Mouse (Mus musculus) CH12.LX (cell line): ENCODE data around the gene Lias. TPM values are rescaled to one million over a fixed set of nuclear protein-coding genes. Genes with fewer than 3 reads are reported as not detected.

Experiments used
- DNase-seq: peaks from one replicate; pipeline ENCODE4 v3.0.0-alpha.2; 2013; ENCODE audit errors: extremely low read depth
- H3K27ac ChIP-seq: 2 replicates; pipeline ENCODE4 v1.5.1; 2012; ENCODE audit warnings: low read depth, mild to moderate bottlenecking, control low read depth, moderate library complexity; ENCODE audit not compliant: insufficient read depth
- H3K27me3 ChIP-seq: replicated peaks from 2 replicates; pipeline ENCODE3; 2012; ENCODE audit warnings: inconsistent platforms
- H3K36me3 ChIP-seq, 2 experiments: replicated peaks in 1 of 2; 2 replicates each; pipeline versions ENCODE3 to v1.6.1; 2012; ENCODE audit warnings: inconsistent platforms in 1 of 2, low read length in 1 of 2, mild to moderate bottlenecking in 1 of 2, mixed read lengths in 1 of 2, moderate library complexity in 1 of 2; ENCODE audit not compliant: control insufficient read depth in 1 of 2, insufficient read depth in 1 of 2
- H3K4me1 ChIP-seq, 2 experiments: 2 replicates each; pipeline ENCODE4 v1.6.1; 2012; ENCODE audit warnings: inconsistent platforms in 1 of 2, moderate library complexity in 1 of 2; ENCODE audit not compliant: insufficient read depth in 2 of 2, control insufficient read depth in 1 of 2
- H3K4me2 ChIP-seq: 2 replicates; pipeline ENCODE4 v1.6.1; 2012; ENCODE audit warnings: low read depth, mild to moderate bottlenecking, control low read depth; ENCODE audit not compliant: poor library complexity, insufficient read depth, severe bottlenecking
- H3K4me3 ChIP-seq, 3 experiments: fragments of 150-350 bp in 1 of 3; sonication (generic) in 1 of 3; replicated peaks in 1 of 3; 2 replicates each; pipeline versions ENCODE3 to v1.5.1; 2011 to 2012; ENCODE audit warnings: low read depth in 2 of 3, low read length in 2 of 3, mild to moderate bottlenecking in 2 of 3, moderate library complexity in 2 of 3, control low read depth in 1 of 3, improper control_type of control experiment in 1 of 3, inconsistent platforms in 1 of 3, mixed read lengths in 1 of 3; ENCODE audit not compliant: poor library complexity in 1 of 3
- H3K79me2 ChIP-seq: replicated peaks from 2 replicates; pipeline ENCODE4 v1.6.1; 2012; ENCODE audit warnings: mild to moderate bottlenecking, moderate library complexity; ENCODE audit not compliant: control insufficient read depth, poor library complexity, insufficient read depth, severe bottlenecking; ENCODE audit errors: extremely low read depth
- H3K9ac ChIP-seq: 2 replicates; pipeline ENCODE4 v1.6.1; 2012; ENCODE audit warnings: low read depth, mild to moderate bottlenecking, control low read depth, moderate library complexity; ENCODE audit not compliant: insufficient read depth
- H3K9me3 ChIP-seq: replicated peaks from 2 replicates; pipeline ENCODE3; 2012; ENCODE audit warnings: low read length, inconsistent platforms, mixed read lengths
- BHLHE40 ChIP-seq: IDR thresholded peaks from 2 replicates; pipeline ENCODE4 v1.6.1; 2011; ENCODE audit warnings: mild to moderate bottlenecking, low read depth, low read length, improper control_type of control experiment
- CHD1 ChIP-seq: IDR thresholded peaks from 2 replicates; pipeline ENCODE4 v1.6.1; 2012; ENCODE audit warnings: low read depth, low read length, improper control_type of control experiment, inconsistent platforms
- CHD2 ChIP-seq: IDR thresholded peaks from 2 replicates; pipeline ENCODE4 v1.6.1; 2011; ENCODE audit warnings: low read length, improper control_type of control experiment
- CTCF ChIP-seq, 2 experiments: IDR thresholded peaks in 1 of 2; conservative IDR thresholded peaks in 1 of 2; 2 replicates each; pipeline ENCODE4 v1.5.1; 2011 to 2012; ENCODE audit warnings: low read depth in 2 of 2, low read length in 2 of 2, improper control_type of control experiment in 1 of 2, inconsistent platforms in 1 of 2, mild to moderate bottlenecking in 1 of 2, moderate library complexity in 1 of 2
- E2F4 ChIP-seq: IDR thresholded peaks from 2 replicates; pipeline ENCODE4 v1.6.1; 2011; ENCODE audit warnings: low read depth, low read length, improper control_type of control experiment; ENCODE audit not compliant: insufficient replicate concordance
- ELF1 ChIP-seq: IDR thresholded peaks from 2 replicates; pipeline ENCODE4 v1.6.1; 2014; ENCODE audit warnings: low read depth, mild to moderate bottlenecking, inconsistent platforms, low read length, improper control_type of control experiment
- EP300 ChIP-seq: IDR thresholded peaks from 2 replicates; pipeline ENCODE4 v1.6.1; 2011; ENCODE audit warnings: low read length, improper control_type of control experiment
- ETS1 ChIP-seq: conservative IDR thresholded peaks from 2 replicates; pipeline ENCODE4 v1.6.1; 2012; ENCODE audit warnings: low read depth, mild to moderate bottlenecking, inconsistent platforms, low read length, improper control_type of control experiment, moderate library complexity
- GABPA ChIP-seq: IDR thresholded peaks from 2 replicates; pipeline ENCODE4 v1.6.1; 2012; ENCODE audit warnings: low read depth, low read length, improper control_type of control experiment, inconsistent platforms; ENCODE audit not compliant: insufficient replicate concordance
- HCFC1 ChIP-seq: IDR thresholded peaks from 2 replicates; pipeline ENCODE4 v1.6.1; 2012; ENCODE audit warnings: low read depth, mild to moderate bottlenecking, inconsistent platforms, low read length, improper control_type of control experiment
- IRF4 ChIP-seq: IDR thresholded peaks from 2 replicates; pipeline ENCODE4 v1.6.1; 2014; ENCODE audit warnings: low read depth, mild to moderate bottlenecking, inconsistent platforms, low read length, improper control_type of control experiment
- JUN ChIP-seq: IDR thresholded peaks from 2 replicates; pipeline ENCODE4 v1.6.1; 2011; ENCODE audit warnings: low read depth, mild to moderate bottlenecking, low read length, improper control_type of control experiment, moderate library complexity; ENCODE audit not compliant: insufficient read depth
- JUND ChIP-seq: conservative IDR thresholded peaks from 2 replicates; pipeline ENCODE4 v1.6.1; 2011; ENCODE audit warnings: low read depth, low read length, improper control_type of control experiment
- KAT2A ChIP-seq: IDR thresholded peaks from 2 replicates; pipeline ENCODE4 v1.6.1; 2012; ENCODE audit warnings: low read length, improper control_type of control experiment, inconsistent platforms; ENCODE audit not compliant: insufficient replicate concordance
- MAX ChIP-seq: IDR thresholded peaks from 2 replicates; pipeline ENCODE4 v1.6.1; 2011; ENCODE audit warnings: low read length, improper control_type of control experiment
- MAZ ChIP-seq: IDR thresholded peaks from 2 replicates; pipeline ENCODE4 v1.6.1; 2012; ENCODE audit warnings: low read depth, mild to moderate bottlenecking, inconsistent platforms, low read length, improper control_type of control experiment, moderate library complexity
- MEF2A ChIP-seq: IDR thresholded peaks from 2 replicates; pipeline ENCODE4 v1.6.1; 2014; ENCODE audit warnings: low read depth, mild to moderate bottlenecking, inconsistent platforms, low read length, improper control_type of control experiment, borderline replicate concordance
- MXI1 ChIP-seq: IDR thresholded peaks from 2 replicates; pipeline ENCODE4 v1.6.1; 2011; ENCODE audit warnings: mild to moderate bottlenecking, low read depth, low read length, improper control_type of control experiment
- MYC ChIP-seq: IDR thresholded peaks from 2 replicates; pipeline ENCODE4 v1.6.1; 2011; ENCODE audit warnings: low read depth, mild to moderate bottlenecking, improper control_type of control experiment, low read length
- NELFE ChIP-seq: IDR thresholded peaks from 2 replicates; pipeline ENCODE4 v1.6.1; 2011; ENCODE audit warnings: low read depth, low read length, improper control_type of control experiment
- NRF1 ChIP-seq: IDR thresholded peaks from 2 replicates; pipeline ENCODE4 v1.6.1; 2014; ENCODE audit warnings: low read depth, mild to moderate bottlenecking, inconsistent platforms, low read length, improper control_type of control experiment, moderate library complexity
- POLR2A ChIP-seq: IDR thresholded peaks from 2 replicates; pipeline ENCODE4 v1.6.1; 2011; ENCODE audit warnings: low read depth, mild to moderate bottlenecking, improper control_type of control experiment, low read length
- POLR2AphosphoS2 ChIP-seq: IDR thresholded peaks from 2 replicates; pipeline ENCODE4 v1.6.1; 2011; ENCODE audit warnings: low read depth, low read length, improper control_type of control experiment
- RAD21 ChIP-seq: IDR thresholded peaks from 2 replicates; pipeline ENCODE4 v1.6.1; 2011; ENCODE audit warnings: low read depth, mild to moderate bottlenecking, low read length, improper control_type of control experiment, moderate library complexity
- RCOR1 ChIP-seq: conservative IDR thresholded peaks from 2 replicates; pipeline ENCODE4 v1.6.1; 2012; ENCODE audit warnings: low read depth, mild to moderate bottlenecking, inconsistent platforms, low read length, improper control_type of control experiment
- SIN3A ChIP-seq: IDR thresholded peaks from 2 replicates; pipeline ENCODE4 v1.6.1; 2012; ENCODE audit warnings: low read length, improper control_type of control experiment, inconsistent platforms
- TBP ChIP-seq: conservative IDR thresholded peaks from 2 replicates; pipeline ENCODE4 v1.6.1; 2011; ENCODE audit warnings: low read depth, low read length, improper control_type of control experiment
- TCF12 ChIP-seq: IDR thresholded peaks from 2 replicates; pipeline ENCODE4 v1.6.1; 2014; ENCODE audit warnings: low read depth, mild to moderate bottlenecking, inconsistent platforms, low read length, improper control_type of control experiment
- UBTF ChIP-seq: IDR thresholded peaks from 2 replicates; pipeline ENCODE4 v1.6.1; 2012; ENCODE audit warnings: low read depth, mild to moderate bottlenecking, inconsistent platforms, low read length, improper control_type of control experiment, moderate library complexity
- USF1 ChIP-seq: IDR thresholded peaks from 2 replicates; pipeline ENCODE4 v1.6.1; 2014; ENCODE audit warnings: low read depth, mild to moderate bottlenecking, inconsistent platforms, low read length, improper control_type of control experiment
- USF2 ChIP-seq: conservative IDR thresholded peaks from 2 replicates; pipeline ENCODE4 v1.6.1; 2011; ENCODE audit warnings: low read depth, low read length, improper control_type of control experiment
- ZC3H11A ChIP-seq: IDR thresholded peaks from 2 replicates; pipeline ENCODE4 v1.6.1; 2012; ENCODE audit warnings: low read depth, mild to moderate bottlenecking, inconsistent platforms, low read length, improper control_type of control experiment
- ZKSCAN1 ChIP-seq: IDR thresholded peaks from 2 replicates; pipeline ENCODE4 v1.6.1; 2012; ENCODE audit warnings: low read depth, inconsistent platforms, low read length, improper control_type of control experiment, borderline replicate concordance
- ZMIZ1 ChIP-seq: IDR thresholded peaks from 2 replicates; pipeline ENCODE4 v1.6.1; 2012; ENCODE audit warnings: low read depth, mild to moderate bottlenecking, inconsistent platforms, low read length, improper control_type of control experiment
- ZNF384 ChIP-seq: IDR thresholded peaks from 2 replicates; pipeline ENCODE4 v1.6.1; 2012; ENCODE audit warnings: low read depth, low read length, improper control_type of control experiment, inconsistent platforms
- dilution Hi-C: fragments of 300-500 bp; cut with MboI; formaldehyde crosslinking; loops from 2 replicates; pipeline ENCODE4 v1.14.3; 2020; ENCODE audit warnings: low sequenced_read_pairs; ENCODE audit not compliant: extremely low pct_unique_long_range_greater_than_20kb, extremely low pct_ligation_motif_present
- in situ Hi-C: fragments of 300-500 bp; cut with MboI; formaldehyde crosslinking; loops from 3 replicates; pipeline ENCODE4 v1.14.3; 2019; ENCODE audit warnings: low sequenced_read_pairs, low pct_ligation_motif_present, low pct_unique_long_range_greater_than_20kb, mixed read lengths
- polyA plus RNA-seq: library from polyadenylated mRNA; unstranded; fragments of >175 nt; gene quantifications from 2 replicates; pipeline ENCODE4 v1.2.1, GENCODE M21; 2012; ENCODE audit warnings: low read depth; ENCODE audit not compliant: insufficient read length
- total RNA-seq, 2 experiments: library from RNA; depleted of rRNA; stranded (reverse); fragments of 300-350 nt in 1 of 2; fragments of >200 nt in 1 of 2; gene quantifications; 2 replicates each; pipeline ENCODE4 v1.2.3; 2012 to 2014

The Lias gene
- 34.6 and 38.9 TPM in 2 replicates for total RNA-seq (2012; rRNA removed)
- total RNA-seq (2014; rRNA removed): 57.7 and 66.4 TPM in 2 replicates
- 52.6 and 54.6 TPM in 2 replicates for polyA plus RNA-seq

- Histone ChIP-seq H3K36me3 (peaks cover 41 to 57% of the 10 kb centered on the region in 2 experiments), H3K27ac (peak within 1 kb of the TSS; percentile 70), H3K9ac (peak within 1 kb of the TSS; percentile 99), H3K9me3 (no peaks in the 10 kb centered on the region), H3K4me3 (peak within 1 kb of the TSS; percentile 83 to 96 (median 94)), H3K4me1 (peaks cover 0 to 27% of the 10 kb centered on the region in 2 experiments; a peak in 2 of 4 replicates), H3K79me2 (peaks cover 38% of the 10 kb centered on the region), H3K4me2 (peak within 1 kb of the TSS; percentile 99), H3K27me3 (no peaks in the 10 kb centered on the region)
- dilution Hi-C loops (no loop called here), in situ Hi-C loops (loop anchor here (10.0 kb wide), 1 partner anchor 304 kb away; the partner anchor contains the start of gene Pds5a)
- peak; percentile 96 for DNase-seq
- TF ChIP-seq MXI1: peak; percentile 89
- peak; percentile 89; the same call in 1 of the 2 replicates for TF ChIP-seq MEF2A
- TF ChIP-seq POLR2AphosphoS2: peak; percentile 94
- no peak for TF ChIP-seq ZC3H11A
- TF ChIP-seq SIN3A: peak; percentile 99
- TF ChIP-seq TBP: peak; percentile 98
- peak; percentile 43; the same call in 1 of the 2 replicates for TF ChIP-seq ZNF384
- peak; percentile 39; the same call in 1 of the 2 replicates for TF ChIP-seq BHLHE40
- 0 out of 2 replicates have a peak, but pooled peaks have one; percentile 35 for TF ChIP-seq E2F4
- TF ChIP-seq UBTF: no peak
- peak; percentile 68 for TF ChIP-seq JUND
- peak; percentile 61; the same call in 1 of the 2 replicates for TF ChIP-seq CHD1
- no peak for TF ChIP-seq USF1
- TF ChIP-seq EP300: no peak
- no peak for TF ChIP-seq USF2
- TF ChIP-seq IRF4: peak; percentile 78; the same call in 1 of the 2 replicates
- TF ChIP-seq NELFE: peak; percentile 99
- TF ChIP-seq JUN: peak; percentile 8; the same call in 1 of the 2 replicates
- peak; percentile 88; the same call in 1 of the 2 replicates for TF ChIP-seq MAZ
- peak; percentile 98 for TF ChIP-seq MYC
- TF ChIP-seq NRF1: peak; percentile 62
- peak; percentile 54; the same call in 1 of the 2 replicates for TF ChIP-seq ETS1
- TF ChIP-seq TCF12: peak; percentile 96
- peak; percentile 95 for TF ChIP-seq ZMIZ1
- TF ChIP-seq RCOR1: no peak; the same call in 1 of the 2 replicates
- TF ChIP-seq MAX: peak; percentile 93
- TF ChIP-seq POLR2A: peak; percentile 99
- no peak for TF ChIP-seq CTCF (conservative IDR thresholded peaks at IDR 0.05 in 1 of 2, IDR thresholded peaks at IDR 0.05 in 1 of 2; ENCODE audit: low read depth in 2 of 2, low read length in 2 of 2)
- TF ChIP-seq GABPA: peak; percentile 81; the same call in 1 of the 2 replicates
- TF ChIP-seq HCFC1: peak; percentile 99
- TF ChIP-seq CHD2: peak; percentile 69; the same call in 1 of the 2 replicates
- TF ChIP-seq ZKSCAN1: no peak; the same call in 1 of the 2 replicates
- no peak for TF ChIP-seq RAD21
- TF ChIP-seq KAT2A: peak; percentile 98
- TF ChIP-seq ELF1: peak; percentile 85
Measured at GRCm38 (mm10) chr5:65390648-65391644, at the start of gene Lias, which contains the start of gene Rpl9. Lias (plus strand) TSS chr5:65391497. Rpl9 (minus strand) TSS chr5:65391444.
